Mouse (Mus musculus) kidney, embryonic 16.5 days (tissue): Measurements from ENCODE around the gene Gm6525. TPM values are rescaled to one million over a fixed set of nuclear protein-coding genes. Genes with fewer than 3 reads are reported as not detected.

Experiments
- ATAC-seq: fragments of 200-750 bp; cut with Nextera tagmentation; 2 replicates; pipeline ENCODE4 v1.8.0; 2017; ENCODE audit warnings: moderate TSS enrichment; ENCODE audit not compliant: low FRiP score, low TSS enrichment
- H3K27ac ChIP-seq: fragments of 300-500 bp; sonication (generic); 2 replicates; pipeline ENCODE4 v1.5.1; 2014; ENCODE audit warnings: low read length
- H3K27me3 ChIP-seq: fragments of 300-500 bp; sonication (generic); 2 replicates; pipeline ENCODE4 v1.6.1; 2014; ENCODE audit warnings: low read length, control low read depth, mixed read lengths; ENCODE audit not compliant: insufficient read depth
- H3K36me3 ChIP-seq: fragments of 300-500 bp; sonication (generic); 2 replicates; pipeline ENCODE4 v1.6.1; 2014; ENCODE audit warnings: low read length, control low read depth, mixed read lengths; ENCODE audit not compliant: insufficient read depth
- H3K4me1 ChIP-seq: fragments of 300-500 bp; sonication (generic); 2 replicates; pipeline ENCODE4 v1.6.1; 2014; ENCODE audit warnings: low read length, control low read depth, mixed read lengths; ENCODE audit not compliant: insufficient read depth
- H3K4me2 ChIP-seq: fragments of 300-500 bp; sonication (generic); replicated peaks from 2 replicates; pipeline ENCODE4 v1.6.1; 2014; ENCODE audit warnings: low read depth, low read length
- H3K4me3 ChIP-seq: fragments of 300-500 bp; sonication (generic); 2 replicates; pipeline ENCODE4 v1.5.1; 2014; ENCODE audit warnings: mild to moderate bottlenecking, low read length
- H3K9ac ChIP-seq: fragments of 300-500 bp; sonication (generic); replicated peaks from 2 replicates; pipeline ENCODE4 v1.6.1; 2014; ENCODE audit warnings: low read length
- H3K9me3 ChIP-seq: fragments of 300-500 bp; sonication (generic); 2 replicates; pipeline ENCODE4 v1.6.1; 2016; ENCODE audit warnings: low read length, control low read depth
- WGBS: fragments of 180-500 bp; shearing (Covaris S2); extraction: QIAGEN DNeasy Blood & Tissue Kit; methylation state at CpG from one replicate; pipeline ENCODE4 v1.1.7; 2014; 5-methylcytosine and 5-hydroxymethylcytosine counted together
- polyA plus RNA-seq: library from polyadenylated mRNA; unstranded; fragments of >200 nt; fragmentation: Nextera tagmentation; extraction: Ambion mirVana; gene quantifications from 2 replicates; pipeline ENCODE4 v1.2.1, GENCODE M21; 2015

Gene Gm6525
- polyA plus RNA-seq, 1 experiment from 2014 or later = 0.77 TPM

DNA sequence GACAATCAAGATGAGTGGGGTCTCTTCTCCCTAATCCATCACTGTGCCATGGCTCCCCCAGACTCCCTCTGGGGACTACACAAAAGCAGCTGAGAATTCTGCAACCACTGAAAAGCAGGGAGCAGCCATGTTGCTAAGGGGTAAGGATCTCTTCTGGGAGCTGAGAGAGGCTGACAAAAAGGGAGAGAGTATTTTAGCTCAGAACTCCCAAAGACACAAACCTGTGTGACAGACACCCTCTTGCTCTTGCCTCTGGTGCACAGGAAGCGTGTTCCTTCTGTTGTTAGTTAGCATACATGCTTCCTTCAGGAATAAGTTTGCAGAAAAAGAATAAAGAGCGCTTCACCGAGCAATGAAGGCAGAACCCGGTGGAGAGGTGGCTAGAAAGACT is 44.1 kb downstream of the Gm6525 start:
- ATAC-seq = no peak
- Histone ChIP-seq H3K4me3 (no peak overlapping the region), H3K4me2 (no peak overlapping the region), H3K27ac (no peak overlapping the region), H3K9ac (no peak overlapping the region), H3K4me1 (peaks cover 22% of the 10 kb centered on the region), H3K9me3 (no peaks in the 10 kb centered on the region), H3K27me3 (no peaks in the 10 kb centered on the region), H3K36me3 (no peaks in the 10 kb centered on the region)
- 64% methylated on average over 4 of the region's 4 CpGs for WGBS

DNA sequence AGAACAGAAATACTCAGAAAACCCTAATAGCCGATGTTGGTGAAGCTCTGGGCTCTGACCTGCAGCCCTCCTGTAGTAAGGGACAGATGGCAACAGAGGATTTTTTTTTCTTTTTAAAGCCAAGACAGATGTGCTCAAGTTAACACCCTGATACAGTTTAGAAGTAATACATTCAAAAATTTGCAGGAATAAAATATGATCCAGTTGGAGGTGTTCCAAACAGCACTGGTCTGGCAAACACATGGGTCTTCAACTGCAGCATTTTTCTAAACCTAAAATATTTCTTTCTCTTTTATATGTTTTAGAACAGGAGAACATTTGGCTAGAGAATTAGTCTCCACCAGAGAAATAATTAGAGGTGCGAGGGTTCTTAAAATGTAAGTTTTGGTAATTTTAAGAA is 44.6 kb downstream of the Gm6525 start:
- no peak for ATAC-seq
- WGBS = 54% methylated on average over 2 of the region's 2 CpGs

DNA sequence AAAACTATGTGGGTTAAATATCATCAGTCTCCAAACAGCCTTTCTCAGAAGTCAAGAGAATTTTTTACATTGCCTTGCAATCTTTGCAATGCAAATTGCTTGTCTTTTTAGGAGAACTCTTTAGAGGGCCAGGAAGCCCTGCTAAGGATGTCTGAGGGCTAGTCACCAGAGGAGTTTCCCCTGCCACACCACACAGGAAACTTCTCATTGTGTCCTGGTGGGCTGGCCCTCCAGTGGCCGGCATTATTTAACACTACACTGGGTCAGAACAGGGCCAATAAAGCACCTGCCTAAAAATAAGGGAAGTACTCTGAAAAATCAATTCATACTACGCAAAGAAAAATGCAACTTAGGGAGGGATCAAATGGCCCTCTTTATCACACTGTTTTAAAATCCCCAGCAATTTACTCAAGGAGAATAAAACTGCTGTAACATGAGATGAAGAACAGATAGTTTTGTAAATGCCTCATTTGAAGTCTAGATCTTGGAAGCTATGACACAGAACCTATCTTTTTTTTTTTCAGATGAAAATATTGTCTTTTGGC is 45.3 kb downstream of the Gm6525 start:
- H3K9ac ChIP-seq = no peak overlapping the region
- H3K27me3 ChIP-seq = no peaks in the 10 kb centered on the region
- H3K4me1 ChIP-seq = peaks cover 22% of the 10 kb centered on the region
- 0 out of 2 replicates have a peak overlapping the region, but pooled peaks have one; percentile 77 for H3K4me2 ChIP-seq
- no peak for ATAC-seq
- no peak overlapping the region for H3K4me3 ChIP-seq
- H3K27ac ChIP-seq = no peak overlapping the region
- no peaks in the 10 kb centered on the region for H3K9me3 ChIP-seq
- 18% methylated on average over 2 of the region's 2 CpGs for WGBS
- H3K36me3 ChIP-seq = no peaks in the 10 kb centered on the region

More for the DNA sequence above, 44.6 kb downstream of the Gm6525 start:
- no peak overlapping the region for H3K4me3 ChIP-seq
- H3K9me3 ChIP-seq = no peaks in the 10 kb centered on the region
- H3K9ac ChIP-seq = no peak overlapping the region
- no peak overlapping the region for H3K4me2 ChIP-seq
- H3K4me1 ChIP-seq = peaks cover 22% of the 10 kb centered on the region
- no peaks in the 10 kb centered on the region for H3K27me3 ChIP-seq
- no peaks in the 10 kb centered on the region for H3K36me3 ChIP-seq
- no peak overlapping the region for H3K27ac ChIP-seq

DNA sequence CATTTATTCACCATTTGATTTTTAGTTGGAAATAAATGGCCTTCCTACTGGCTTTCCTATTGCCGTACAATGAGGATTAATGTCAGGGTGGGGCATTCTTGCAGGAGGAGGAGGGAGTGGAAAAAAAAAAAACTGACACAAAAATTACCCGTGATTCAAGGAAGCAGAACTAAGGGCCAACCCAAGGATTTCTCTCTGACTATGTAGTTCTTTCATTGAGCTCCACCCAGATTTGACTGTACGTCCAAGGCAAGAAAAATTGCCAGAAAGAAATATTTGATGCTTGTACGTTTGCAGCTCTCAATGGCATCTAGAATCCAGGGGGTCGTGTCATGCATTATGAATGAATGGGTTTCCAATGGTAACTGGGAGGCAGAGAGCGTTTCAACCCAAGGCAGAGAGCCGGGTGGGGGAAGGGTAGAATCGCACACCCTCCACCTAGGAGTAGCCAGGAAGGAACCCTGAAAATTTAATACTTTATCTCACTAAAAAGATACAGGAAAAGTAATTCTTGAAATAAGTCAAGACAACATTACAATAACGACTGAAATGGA is 45.9 kb downstream of the Gm6525 start:
- Histone ChIP-seq H3K36me3 (no peaks in the 10 kb centered on the region), H3K27ac (no peak overlapping the region), H3K9me3 (no peaks in the 10 kb centered on the region), H3K27me3 (no peaks in the 10 kb centered on the region), H3K4me3 (peak overlapping the region; percentile 54), H3K9ac (0 out of 2 replicates have a peak overlapping the region, but pooled peaks have one; percentile 33), H3K4me1 (peaks cover 22% of the 10 kb centered on the region), H3K4me2 (peak overlapping the region; percentile 77)
- WGBS = 11% methylated on average over 9 of the region's 9 CpGs
- ATAC-seq = no peak

DNA sequence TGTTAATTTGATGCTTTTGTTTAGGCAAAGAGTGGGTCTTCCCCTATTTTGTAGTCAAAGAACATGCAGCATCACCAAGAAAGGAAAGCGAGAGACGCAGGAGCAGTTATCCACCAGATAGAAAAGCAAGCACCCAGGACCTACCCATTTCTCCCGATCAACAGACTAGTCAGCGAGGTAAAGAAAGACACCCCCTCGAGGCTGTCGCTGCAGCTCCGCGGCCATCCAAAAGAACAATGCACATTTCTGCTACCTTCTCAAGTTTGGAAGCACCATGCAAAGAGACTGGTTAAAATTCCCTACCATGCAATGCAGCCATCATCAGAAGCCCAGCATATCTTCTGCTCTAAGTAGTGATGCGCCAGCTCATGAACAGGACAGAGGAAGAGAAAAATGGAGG is 46.4 kb downstream of the Gm6525 start:
- H3K27ac ChIP-seq = peak overlapping the region; percentile 28; the same call in 1 of the 2 replicates
- 2% methylated on average over 9 of the region's 9 CpGs for WGBS
- peak overlapping the region; percentile 65 for H3K9ac ChIP-seq

DNA sequence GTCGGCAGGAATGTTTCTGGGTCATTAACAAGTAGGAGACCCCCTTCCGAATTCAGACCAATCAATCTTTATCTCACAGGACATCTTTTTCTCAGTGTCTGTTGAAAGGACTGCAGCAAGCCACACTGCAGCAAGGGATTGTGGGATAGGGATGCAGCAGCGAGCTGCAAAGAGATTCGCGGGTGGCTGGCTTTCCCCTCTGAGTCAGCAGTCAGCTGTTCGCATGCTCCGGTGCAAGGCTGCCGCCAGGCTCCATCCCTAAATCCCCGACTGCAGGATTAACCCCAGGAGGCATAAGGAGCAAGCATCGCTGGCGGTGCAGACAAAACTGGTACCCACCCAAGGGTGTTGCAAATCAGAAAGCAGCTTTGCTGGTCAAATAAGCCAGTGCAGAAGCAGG is 46.8 kb downstream of the Gm6525 start:
- no peaks in the 10 kb centered on the region for H3K27me3 ChIP-seq
- peak overlapping the region; percentile 77 for H3K4me2 ChIP-seq
- under 1% methylated on average over 11 of the region's 11 CpGs for WGBS
- peak; percentile 65 for ATAC-seq
- peak overlapping the region; percentile 54 for H3K4me3 ChIP-seq
- no peaks in the 10 kb centered on the region for H3K9me3 ChIP-seq
- H3K27ac ChIP-seq = no peak overlapping the region; the same call in 1 of the 2 replicates
- H3K4me1 ChIP-seq = peaks cover 22% of the 10 kb centered on the region
- H3K9ac ChIP-seq = peak overlapping the region; percentile 65
- H3K36me3 ChIP-seq = no peaks in the 10 kb centered on the region

More for the DNA sequence above, 46.4 kb downstream of the Gm6525 start:
- no peaks in the 10 kb centered on the region for H3K27me3 ChIP-seq
- H3K4me1 ChIP-seq = peaks cover 22% of the 10 kb centered on the region
- peak overlapping the region; percentile 54 for H3K4me3 ChIP-seq
- no peaks in the 10 kb centered on the region for H3K9me3 ChIP-seq
- H3K4me2 ChIP-seq = peak overlapping the region; percentile 77
- peak; percentile 6; the same call in 1 of the 2 replicates for ATAC-seq
- no peaks in the 10 kb centered on the region for H3K36me3 ChIP-seq

Other genes starting within 250 kb of the Gm6525 start
- gene Tmem131l, start 133.9 kb upstream of the Gm6525 start, polyA plus RNA-seq = 33.5 and 35.1 TPM in 2 replicates
- 13.3 and 14.3 TPM in 2 replicates for gene Mnd1, start 18.3 kb upstream of the Gm6525 start, polyA plus RNA-seq
- gene Trim2, start 132.8 kb downstream of the Gm6525 start, polyA plus RNA-seq = 25.5 and 28.3 TPM in 2 replicates